Mouse (Mus musculus) forebrain, embryonic 15.5 days (tissue): ENCODE results near the gene Isg20. TPM values are rescaled to one million over a fixed set of nuclear protein-coding genes. Genes with fewer than 3 reads are reported as not detected.

ENCODE experiments used
- ATAC-seq: fragments of 200-750 bp; cut with Nextera tagmentation; replicated peaks from 2 replicates; pipeline ENCODE4 v1.8.0; 2017; ENCODE audit warnings: mild to moderate bottlenecking, moderate TSS enrichment, moderate library complexity
- H3K27ac ChIP-seq: fragments of 300-500 bp; sonication (generic); replicated peaks from 2 replicates; pipeline ENCODE4 v1.5.1; 2015; ENCODE audit warnings: mild to moderate bottlenecking, inconsistent platforms
- H3K27me3 ChIP-seq: fragments of 300-500 bp; sonication (generic); 2 replicates; pipeline ENCODE4 v1.6.1; 2015; ENCODE audit warnings: inconsistent platforms
- H3K36me3 ChIP-seq: fragments of 300-500 bp; sonication (generic); 2 replicates; pipeline ENCODE4 v1.6.1; 2015; ENCODE audit warnings: mild to moderate bottlenecking, inconsistent platforms
- H3K4me1 ChIP-seq: fragments of 300-500 bp; sonication (generic); 2 replicates; pipeline ENCODE4 v1.6.1; 2015; ENCODE audit warnings: inconsistent platforms
- H3K4me2 ChIP-seq: fragments of 300-500 bp; sonication (generic); replicated peaks from 2 replicates; pipeline ENCODE4 v1.6.1; 2015; ENCODE audit warnings: mild to moderate bottlenecking, inconsistent platforms
- H3K4me3 ChIP-seq: fragments of 300-500 bp; sonication (generic); 2 replicates; pipeline ENCODE4 v1.5.1; 2015; ENCODE audit warnings: mild to moderate bottlenecking, inconsistent platforms
- H3K9ac ChIP-seq: fragments of 300-500 bp; sonication (generic); replicated peaks from 2 replicates; pipeline ENCODE4 v1.6.1; 2015; ENCODE audit warnings: mild to moderate bottlenecking, inconsistent platforms
- H3K9me3 ChIP-seq: fragments of 300-500 bp; sonication (generic); 2 replicates; pipeline ENCODE4 v1.6.1; 2016; ENCODE audit warnings: inconsistent platforms
- WGBS: fragments of 180-500 bp; shearing (Covaris S2); methylation state at CpG from one replicate; pipeline ENCODE4 v1.1.7; 2015; ENCODE audit warnings: mixed read lengths; 5-methylcytosine and 5-hydroxymethylcytosine counted together
- polyA plus RNA-seq: library from polyadenylated mRNA; unstranded; fragments of >200 nt; fragmentation: Nextera tagmentation; extraction: Ambion mirVana; gene quantifications from 2 replicates; pipeline ENCODE4 v1.2.1, GENCODE M21; 2015

The Isg20 gene
- polyA plus RNA-seq, 1 experiment from 2014 or later: 1.7 TPM

GRCm38 (mm10) chr7:78884139-78884538 is 29.1 kb upstream of the Isg20 start:
- H3K36me3 ChIP-seq: no peaks in the 10 kb centered on the region
- ATAC-seq: peak; percentile 63
- H3K9me3 ChIP-seq: no peaks in the 10 kb centered on the region
- WGBS: 1% methylated on average over 6 of the region's 6 CpGs
- H3K4me3 ChIP-seq: peak overlapping the region; percentile 53
- no peaks in the 10 kb centered on the region for H3K27me3 ChIP-seq
- peak overlapping the region; percentile 90 for H3K4me2 ChIP-seq
- H3K4me1 ChIP-seq: peaks cover 70% of the 10 kb centered on the region
- peak overlapping the region; percentile 88 for H3K27ac ChIP-seq
- H3K9ac ChIP-seq: peak overlapping the region; percentile 58

- H3K4me2 ChIP-seq: peak overlapping the region; percentile 90
- H3K4me3 ChIP-seq: peak overlapping the region; percentile 23; the same call in 1 of the 2 replicates
- ATAC-seq: no peak
- H3K9me3 ChIP-seq: no peaks in the 10 kb centered on the region
- peaks cover 71% of the 10 kb centered on the region for H3K4me1 ChIP-seq
- H3K9ac ChIP-seq: no peak overlapping the region
- H3K36me3 ChIP-seq: no peaks in the 10 kb centered on the region
- no peaks in the 10 kb centered on the region for H3K27me3 ChIP-seq
- WGBS: 68% methylated on average over 5 of the region's 5 CpGs
- H3K27ac ChIP-seq: peak overlapping the region; percentile 88
Observed at GRCm38 (mm10) chr7:78885404-78885803, 27.8 kb upstream of the Isg20 start.

GRCm38 (mm10) chr7:78886496-78886895 is 26.7 kb upstream of the Isg20 start:
- Histone ChIP-seq H3K9ac (0 out of 2 replicates have a peak overlapping the region, but pooled peaks have one; percentile 3), H3K27ac (peak overlapping the region; percentile 88), H3K4me3 (peak overlapping the region; percentile 23), H3K9me3 (no peaks in the 10 kb centered on the region), H3K4me2 (peak overlapping the region; percentile 42), H3K27me3 (no peaks in the 10 kb centered on the region), H3K4me1 (peaks cover 69% of the 10 kb centered on the region), H3K36me3 (no peaks in the 10 kb centered on the region)
- ATAC-seq: no peak
- WGBS: 12% methylated on average over 4 of the region's 4 CpGs

GRCm38 (mm10) chr7:78887431-78887842 is 25.8 kb upstream of the Isg20 start:
- peak overlapping the region; percentile 37 for H3K9ac ChIP-seq
- H3K36me3 ChIP-seq: no peaks in the 10 kb centered on the region
- H3K4me1 ChIP-seq: peaks cover 63% of the 10 kb centered on the region
- no peaks in the 10 kb centered on the region for H3K9me3 ChIP-seq
- WGBS: 5% methylated on average over 9 of the region's 9 CpGs
- H3K4me2 ChIP-seq: peak overlapping the region; percentile 42
- no peaks in the 10 kb centered on the region for H3K27me3 ChIP-seq
- peak overlapping the region; percentile 23 for H3K4me3 ChIP-seq
- H3K27ac ChIP-seq: peak overlapping the region; percentile 88
- ATAC-seq: peak; percentile 47

GRCm38 (mm10) chr7:78890641-78891040 is 22.6 kb upstream of the Isg20 start:
- no peaks in the 10 kb centered on the region for H3K36me3 ChIP-seq
- 2% methylated on average over 16 of the region's 16 CpGs for WGBS
- ATAC-seq: 0 out of 2 replicates have a peak, but pooled peaks have one; percentile 7
- H3K4me1 ChIP-seq: peaks cover 37% of the 10 kb centered on the region
- H3K4me3 ChIP-seq: no peak overlapping the region
- no peak overlapping the region for H3K27ac ChIP-seq
- no peak overlapping the region for H3K4me2 ChIP-seq
- H3K9me3 ChIP-seq: no peaks in the 10 kb centered on the region
- no peak overlapping the region for H3K9ac ChIP-seq
- no peaks in the 10 kb centered on the region for H3K27me3 ChIP-seq

- Histone ChIP-seq H3K36me3 (no peaks in the 10 kb centered on the region), H3K4me3 (no peak overlapping the region), H3K4me2 (no peak overlapping the region), H3K27me3 (no peaks in the 10 kb centered on the region), H3K9ac (no peak overlapping the region), H3K27ac (no peak overlapping the region), H3K9me3 (no peaks in the 10 kb centered on the region), H3K4me1 (peaks cover 28% of the 10 kb centered on the region)
- no peak for ATAC-seq
- WGBS: 93% methylated on average over 10 of the region's 10 CpGs
Observed at GRCm38 (mm10) chr7:78893917-78894316, 19.3 kb upstream of the Isg20 start.

- Histone ChIP-seq H3K27ac (0 out of 2 replicates have a peak overlapping the region, but pooled peaks have one; percentile 31), H3K4me3 (peak overlapping the region; percentile 92), H3K4me2 (peak overlapping the region; percentile 83), H3K9ac (peak overlapping the region; percentile 68), H3K27me3 (no peaks in the 10 kb centered on the region), H3K36me3 (no peaks in the 10 kb centered on the region), H3K4me1 (peaks cover 28% of the 10 kb centered on the region), H3K9me3 (no peaks in the 10 kb centered on the region)
- 52% methylated on average over 13 of the region's 13 CpGs for WGBS
- no peak for ATAC-seq
Observed at GRCm38 (mm10) chr7:78895021-78895652, 18.1 kb upstream of the Isg20 start.

GRCm38 (mm10) chr7:78895653-78896333 is 17.4 kb upstream of the Isg20 start, which contains the start of gene Aen:
Gene Aen, plus strand, starts transcription at chr7:78895854.
- peak within 1 kb of the TSS; percentile 68 for H3K9ac ChIP-seq
- peak; percentile 98 for ATAC-seq
- H3K27ac ChIP-seq: 0 out of 2 replicates have a peak within 1 kb of the TSS, but pooled peaks have one; percentile 31
- no peaks in the 10 kb centered on the region for H3K36me3 ChIP-seq
- peaks cover 24% of the 10 kb centered on the region for H3K4me1 ChIP-seq
- peak within 1 kb of the TSS; percentile 92 for H3K4me3 ChIP-seq
- H3K4me2 ChIP-seq: peak within 1 kb of the TSS; percentile 83
- no peaks in the 10 kb centered on the region for H3K27me3 ChIP-seq
- no peaks in the 10 kb centered on the region for H3K9me3 ChIP-seq
- 2% methylated on average over 53 of the region's 53 CpGs for WGBS

- WGBS: 95% methylated on average over 3 of the region's 3 CpGs
- no peak overlapping the region for H3K4me2 ChIP-seq
- no peak overlapping the region for H3K27ac ChIP-seq
- no peak overlapping the region for H3K9ac ChIP-seq
- ATAC-seq: no peak
- no peak overlapping the region for H3K4me3 ChIP-seq
- peaks cover 8% of the 10 kb centered on the region; the same call in 1 of the 2 replicates for H3K36me3 ChIP-seq
- no peaks in the 10 kb centered on the region for H3K9me3 ChIP-seq
- peaks cover 24% of the 10 kb centered on the region for H3K4me1 ChIP-seq
- H3K27me3 ChIP-seq: no peaks in the 10 kb centered on the region
Observed at GRCm38 (mm10) chr7:78897567-78897966, 15.7 kb upstream of the Isg20 start.

- WGBS: 94% methylated on average over 6 of the region's 6 CpGs
- Histone ChIP-seq H3K9ac (no peak overlapping the region), H3K9me3 (no peaks in the 10 kb centered on the region), H3K4me1 (no peaks in the 10 kb centered on the region), H3K4me2 (no peak overlapping the region), H3K36me3 (peaks cover 21% of the 10 kb centered on the region), H3K27me3 (no peaks in the 10 kb centered on the region), H3K4me3 (no peak overlapping the region), H3K27ac (no peak overlapping the region)
- no peak for ATAC-seq
Observed at GRCm38 (mm10) chr7:78903174-78903870, 9.9 kb upstream of the Isg20 start.

GRCm38 (mm10) chr7:78904175-78904574 is 9.0 kb upstream of the Isg20 start:
- no peak for ATAC-seq
- Histone ChIP-seq H3K27ac (no peak overlapping the region), H3K4me2 (no peak overlapping the region), H3K4me3 (no peak overlapping the region), H3K27me3 (no peaks in the 10 kb centered on the region), H3K36me3 (peaks cover 25% of the 10 kb centered on the region), H3K9ac (no peak overlapping the region), H3K9me3 (no peaks in the 10 kb centered on the region), H3K4me1 (no peaks in the 10 kb centered on the region)
- WGBS: 94% methylated on average over 2 of the region's 2 CpGs

- no peak overlapping the region for H3K27ac ChIP-seq
- H3K9ac ChIP-seq: no peak overlapping the region
- no peak for ATAC-seq
- H3K36me3 ChIP-seq: peaks cover 8% of the 10 kb centered on the region; the same call in 1 of the 2 replicates
- 85% methylated on average over 6 of the region's 6 CpGs for WGBS
- H3K9me3 ChIP-seq: no peaks in the 10 kb centered on the region
- no peak overlapping the region for H3K4me2 ChIP-seq
- peaks cover 13% of the 10 kb centered on the region for H3K4me1 ChIP-seq
- H3K27me3 ChIP-seq: no peaks in the 10 kb centered on the region
- H3K4me3 ChIP-seq: no peak overlapping the region
Observed at GRCm38 (mm10) chr7:78909026-78909425, 4.2 kb upstream of the Isg20 start.
